Mouse (Mus musculus): ENCODE measurements at regions not wholly inside any gene's neighbourhood (a gene's known extent, or its start where the extent isn't known, plus 50 kb on each side); places are given as distances from the start of the nearest gene placed in this dataset.

DNA sequence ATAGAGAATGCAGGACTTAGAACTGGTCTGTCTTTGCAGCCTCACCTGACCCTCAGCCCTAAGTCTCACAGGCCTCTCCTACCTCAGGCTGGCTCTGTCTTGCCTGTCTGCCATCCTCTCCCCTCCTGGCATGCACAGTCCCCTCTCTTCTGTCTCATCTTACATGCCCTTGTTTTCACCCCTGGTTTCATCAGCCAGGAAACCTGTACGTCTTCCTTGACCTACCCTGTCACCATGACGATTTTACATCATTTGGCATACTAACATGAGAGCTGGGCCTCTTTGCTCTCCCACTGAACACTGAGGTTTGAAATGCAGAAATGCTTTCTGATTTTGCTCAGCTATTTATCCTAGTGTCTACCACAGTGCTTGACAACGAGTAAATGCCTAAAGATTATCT, 108.0 kb upstream of the Xcl1 start:
- no peak for TF ChIP-seq CTCF (IDR thresholded peaks at IDR 0.05; ENCODE audit: low read depth, low read length)
- TF ChIP-seq POLR2A (IDR thresholded peaks at IDR 0.05; ENCODE audit: borderline replicate concordance, low read depth, low read length), result no peak

Data from bone marrow macrophage, adult 2 months (primary cell).